Mouse (Mus musculus) ZHBTc4 (cell line): ENCODE data around the gene Slc22a4.

ENCODE experiments used
- DNase-seq: peaks from one replicate; pipeline ENCODE4 v3.0.0-alpha.2; 2011; ENCODE audit warnings: low read depth, low spot score

Gene Slc22a4

GRCm38 (mm10) chr11:54028044-54028951, at the start of gene Slc22a4:
Gene Slc22a4 (minus strand): TSS chr11:54028090.
- peak; percentile 69 for DNase-seq

DNA sequence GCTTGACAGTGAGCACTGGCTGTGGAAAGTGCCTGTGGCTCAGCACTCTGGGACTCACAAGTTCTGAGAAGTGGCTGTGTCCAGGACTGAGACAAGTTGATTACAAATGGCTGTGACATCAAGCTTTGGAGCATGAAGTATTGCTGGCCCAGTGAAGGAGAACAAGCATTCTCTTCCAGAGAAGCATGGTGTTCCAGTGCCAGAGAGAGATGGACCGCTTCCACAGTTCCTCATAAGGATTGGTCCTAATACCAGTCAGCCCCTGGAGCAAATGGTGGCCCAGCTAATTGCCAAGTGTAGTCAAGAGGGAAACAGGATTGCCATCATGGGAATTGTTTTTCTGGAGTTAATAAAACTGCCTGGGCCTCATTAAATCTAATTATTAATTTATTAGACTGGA, 48.2 kb upstream of the Slc22a4 start:
- DNase-seq: no peak

DNA sequence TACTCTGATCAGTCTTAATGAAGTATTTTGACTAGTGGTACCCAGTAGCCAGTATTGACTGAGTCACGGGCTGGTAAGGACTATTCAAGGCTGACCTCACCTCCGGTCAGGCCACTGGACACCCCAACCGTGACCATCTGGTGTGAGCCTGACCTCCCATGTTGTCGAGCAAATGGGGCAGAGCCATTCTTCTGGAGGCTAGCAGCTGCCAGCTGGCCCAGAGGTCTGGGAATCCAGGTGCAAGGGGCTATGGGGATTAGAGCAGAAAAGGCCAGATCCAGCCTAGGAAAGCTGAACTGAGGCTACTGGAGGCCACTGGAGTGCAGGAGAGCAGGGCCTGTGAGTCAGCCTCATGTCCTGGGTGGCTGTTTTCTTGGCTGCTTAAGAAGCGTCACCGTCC, 47.5 kb upstream of the Slc22a4 start:
- DNase-seq: no peak

GRCm38 (mm10) chr11:54073291-54073690, 45.4 kb upstream of the Slc22a4 start:
- peak; percentile 92 for DNase-seq

DNA sequence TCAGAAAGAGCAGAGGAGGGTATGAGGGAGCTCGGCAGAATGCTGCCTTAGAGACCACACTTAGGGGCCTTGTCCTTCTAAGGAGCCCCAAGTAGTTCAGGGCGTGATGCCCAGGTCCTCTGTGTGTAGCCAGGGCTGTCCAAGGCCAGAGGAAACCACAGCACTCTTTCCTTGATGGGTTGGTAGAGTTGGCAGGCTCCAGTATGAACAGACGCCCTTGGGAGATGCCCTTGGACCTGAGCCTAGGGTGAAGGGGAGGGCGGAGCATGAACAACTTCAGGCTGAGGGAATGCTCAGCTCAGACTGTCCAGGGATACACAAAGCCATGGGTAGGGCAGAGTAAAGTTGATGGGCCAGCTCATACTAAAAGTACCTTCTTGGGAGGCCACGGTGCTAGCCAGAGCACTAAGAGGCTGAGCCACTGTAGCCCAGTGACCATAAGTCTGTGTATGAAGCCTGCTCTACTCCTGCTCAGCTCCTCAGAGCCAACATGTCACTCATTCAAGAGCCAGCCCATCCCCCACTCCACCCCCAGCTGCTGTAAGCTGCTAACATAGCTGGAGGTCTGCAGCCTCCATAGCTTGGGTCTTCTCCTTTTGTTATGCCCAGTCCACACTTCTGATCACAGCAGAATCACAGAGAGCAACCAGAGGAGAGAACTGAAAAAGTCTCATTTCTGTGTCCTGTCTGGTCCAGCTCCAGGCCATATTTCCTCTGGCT, 44.0 kb upstream of the Slc22a4 start:
- peak; percentile 60 for DNase-seq

DNA sequence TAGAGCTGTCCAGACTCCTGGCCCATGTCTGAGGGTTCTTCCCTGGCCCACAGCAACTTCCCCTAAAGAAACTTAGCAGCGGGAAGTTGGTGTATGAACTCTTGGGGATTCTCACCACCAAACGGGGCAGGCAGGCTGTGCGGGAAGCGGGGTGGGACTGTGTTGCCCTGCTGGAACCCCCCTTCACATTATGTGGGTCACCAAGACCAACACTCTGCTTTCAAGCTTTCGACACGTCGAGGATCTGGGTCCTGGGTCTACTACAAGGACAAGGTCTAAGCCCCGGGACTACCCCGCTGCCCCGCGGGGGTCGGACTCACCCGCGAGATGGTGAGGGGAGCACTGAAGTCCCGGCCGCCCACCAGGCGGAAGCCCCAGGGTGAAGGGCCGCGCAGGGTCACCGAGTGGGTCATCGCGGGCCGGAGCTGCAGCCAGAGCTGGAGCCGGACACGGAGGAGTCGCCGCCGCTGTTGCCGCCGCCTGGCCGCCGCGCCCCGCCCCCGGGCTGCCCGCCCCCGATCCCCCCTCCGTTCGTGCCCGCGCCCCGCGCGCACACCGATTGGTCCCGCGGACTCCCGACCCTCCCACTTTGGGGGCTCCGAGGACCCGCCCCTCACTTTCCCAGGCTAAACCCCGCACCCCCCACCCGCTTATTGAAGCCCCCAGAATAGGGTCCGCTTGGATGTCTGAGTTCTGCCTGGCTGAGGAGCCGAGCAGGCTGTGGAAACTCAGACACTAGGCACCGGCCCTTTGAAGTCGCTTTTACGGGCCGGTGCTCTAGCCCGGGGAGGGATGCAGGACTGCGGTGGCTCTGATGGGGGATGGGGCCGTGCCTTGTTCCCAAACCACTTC, 40.9 kb upstream of the Slc22a4 start, which contains the start of gene Pdlim4:
Gene Pdlim4, minus strand, starts transcription at position 495 of the 852 bp plus-strand sequence.
- DNase-seq: peak; percentile 63

DNA sequence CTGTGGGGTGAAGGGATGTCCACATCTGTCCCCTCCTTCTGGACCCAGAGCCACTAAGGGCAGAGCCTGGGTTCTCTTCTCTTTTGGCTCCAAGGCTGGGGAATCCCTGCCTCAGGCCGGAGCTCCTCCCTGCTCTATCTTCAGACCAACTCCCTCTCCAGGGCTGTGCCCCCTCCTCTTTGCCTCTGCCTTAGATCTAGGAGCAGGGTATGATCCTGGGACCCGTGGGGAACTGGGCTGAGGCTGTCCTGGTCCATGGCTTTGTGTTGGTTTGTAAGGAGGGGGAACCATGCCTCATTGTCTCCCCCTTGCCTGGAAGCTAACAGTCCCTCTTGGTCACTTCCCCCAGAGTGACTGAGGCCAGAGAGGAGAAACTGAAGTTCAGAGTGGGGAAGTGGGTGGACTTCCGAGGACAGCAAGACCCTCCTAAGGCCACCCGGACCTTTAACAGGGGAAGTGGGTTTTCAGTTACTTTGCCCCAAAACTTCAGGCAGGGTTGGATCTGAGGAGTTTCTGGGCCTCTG, 40.2 kb upstream of the Slc22a4 start:
- DNase-seq: no peak

DNA sequence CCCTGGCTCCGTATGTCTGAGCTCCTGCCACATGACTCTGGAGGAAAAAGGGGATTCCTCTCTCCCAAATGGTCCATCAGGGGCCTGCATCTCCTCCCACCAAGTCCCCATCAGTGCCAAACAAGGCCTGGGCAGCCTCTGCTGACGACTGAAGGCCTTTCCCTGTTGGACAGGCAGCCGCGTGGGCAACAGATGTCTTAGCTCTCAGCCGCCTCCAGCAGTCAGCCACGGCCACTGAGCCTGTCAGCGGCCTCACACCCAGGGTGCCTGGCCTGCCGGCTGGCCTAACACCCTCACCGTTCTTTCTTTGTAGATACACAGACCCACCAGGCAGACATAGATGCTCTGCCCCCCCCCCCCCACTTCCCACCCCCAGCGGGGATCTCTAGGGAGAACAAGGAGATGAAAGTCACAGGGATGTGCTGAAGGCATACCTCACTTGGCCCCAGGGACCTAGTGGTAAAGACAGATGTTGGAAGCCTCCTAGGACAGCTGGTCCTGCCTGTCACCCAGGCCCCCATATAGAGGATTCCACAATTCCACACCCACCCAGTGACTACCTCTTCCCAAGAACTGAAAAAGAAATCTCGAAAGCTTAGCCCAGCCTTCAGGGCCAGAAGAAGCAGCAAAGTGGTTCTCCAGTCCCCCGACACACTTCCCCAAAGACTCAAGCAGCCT, 39.6 kb upstream of the Slc22a4 start:
- DNase-seq: no peak

DNA sequence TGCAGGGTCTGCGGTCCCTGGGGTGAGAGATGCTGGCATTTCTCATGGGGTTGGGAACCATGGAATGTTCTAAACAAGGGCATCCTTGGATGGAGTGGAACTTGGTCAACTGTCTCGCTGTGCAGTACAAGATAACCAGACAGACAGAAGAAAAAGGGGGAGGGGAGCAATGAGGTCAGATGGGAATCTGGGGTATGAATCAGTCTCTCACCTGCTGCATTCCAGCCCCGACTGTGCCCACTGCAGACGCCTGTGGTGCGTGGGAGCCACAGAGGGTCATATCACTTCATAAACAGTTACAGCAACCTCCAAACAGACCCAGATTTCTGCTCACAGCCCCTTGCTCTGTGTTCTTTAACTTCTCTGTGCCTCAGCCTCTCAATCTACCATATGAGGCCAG, 38.5 kb upstream of the Slc22a4 start:
- DNase-seq: no peak

DNA sequence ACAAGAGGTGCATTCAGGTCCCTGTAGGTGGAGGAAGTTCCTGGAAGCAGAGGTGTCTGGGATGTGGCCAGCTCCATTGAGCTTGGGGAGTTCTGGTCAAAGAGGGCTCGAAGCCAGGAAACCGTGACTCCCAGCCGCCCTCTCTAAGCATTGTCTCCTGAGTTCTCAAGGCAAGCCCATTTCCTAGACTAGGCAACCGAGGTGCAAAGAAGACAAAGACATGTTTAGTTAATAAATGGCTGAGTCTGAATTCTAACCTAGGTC, 38.0 kb upstream of the Slc22a4 start:
- no peak for DNase-seq

DNA sequence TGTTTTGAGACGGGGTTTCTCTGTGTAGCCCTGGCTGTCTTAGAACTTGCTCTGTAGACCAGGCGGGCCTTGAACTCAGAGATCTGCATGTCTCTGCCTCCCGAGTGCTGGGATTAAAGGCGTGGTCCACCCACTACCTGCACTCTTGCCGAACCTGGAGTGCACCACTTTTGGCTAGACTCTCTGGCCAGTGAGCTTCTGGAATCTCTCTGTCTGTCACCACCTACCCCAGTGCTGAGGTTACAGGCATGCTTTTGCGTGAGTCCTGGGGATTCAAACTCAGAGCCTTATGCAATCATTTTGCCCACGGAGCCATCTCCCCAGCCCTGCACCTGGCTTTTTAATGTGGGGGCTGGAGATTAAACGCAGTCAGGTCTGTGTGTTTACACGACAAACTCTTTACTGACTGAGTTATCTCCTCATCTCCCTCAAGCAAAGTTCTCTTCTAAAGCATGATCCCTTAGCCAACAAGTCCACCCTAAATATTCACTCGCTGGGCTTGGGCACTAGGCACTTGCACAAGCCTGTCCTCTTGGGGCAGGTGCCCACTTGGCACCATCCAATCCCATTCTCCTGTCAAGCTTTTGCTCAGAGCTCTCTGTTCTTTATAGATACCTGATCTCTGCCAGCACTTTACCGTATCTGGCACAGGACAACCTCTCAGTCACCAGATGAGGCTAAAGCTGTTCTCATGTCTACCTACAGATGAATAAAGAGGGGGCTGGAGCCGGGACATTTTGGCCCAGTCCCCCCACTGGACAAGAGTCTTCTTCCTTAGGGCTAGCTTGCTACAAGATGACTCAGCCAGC, 37.4 kb upstream of the Slc22a4 start:
- DNase-seq: no peak

- no peak for DNase-seq
Observed at GRCm38 (mm10) chr11:54064412-54064978, 36.6 kb upstream of the Slc22a4 start.

DNA sequence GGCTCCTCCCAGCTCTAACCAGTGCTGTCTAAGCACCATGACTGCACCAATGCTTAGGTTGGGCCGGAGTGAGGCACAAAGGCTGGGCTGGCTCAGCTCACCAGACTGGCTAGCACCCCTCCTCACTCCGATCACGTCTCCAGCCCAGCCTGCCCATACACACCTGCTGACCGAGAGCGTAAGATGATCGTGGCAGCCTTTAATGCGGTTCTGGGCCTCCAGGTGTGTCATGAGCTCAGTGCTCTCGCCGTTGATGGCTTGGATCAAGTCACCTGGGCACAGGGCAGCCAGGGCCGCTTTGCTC, 35.5 kb upstream of the Slc22a4 start:
- DNase-seq: no peak

GRCm38 (mm10) chr11:54062753-54063471, 35.0 kb upstream of the Slc22a4 start:
- no peak for DNase-seq

- DNase-seq: no peak
Observed at GRCm38 (mm10) chr11:54062086-54062752, 34.3 kb upstream of the Slc22a4 start.

GRCm38 (mm10) chr11:54060316-54060715, 32.4 kb upstream of the Slc22a4 start:
- DNase-seq: no peak

DNA sequence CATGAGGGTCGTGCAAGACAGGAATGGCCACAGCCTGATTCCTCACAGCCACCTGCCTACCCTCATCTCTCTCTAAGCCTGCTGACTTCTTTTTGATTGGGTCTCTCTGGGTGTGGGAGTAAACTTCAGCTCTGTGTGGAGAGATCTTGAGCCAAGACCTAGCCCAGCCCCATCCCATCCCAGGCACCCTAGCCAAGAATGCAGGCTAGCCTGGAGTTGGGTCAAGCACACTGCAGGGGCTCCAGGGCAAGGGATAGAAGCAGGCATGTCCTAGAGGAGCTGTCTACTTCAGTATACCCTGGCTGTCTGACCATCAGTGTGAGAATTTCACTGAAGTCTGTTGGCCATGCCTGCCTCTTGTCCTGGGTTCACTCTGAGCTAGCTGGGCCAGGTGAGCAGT, 31.6 kb upstream of the Slc22a4 start:
- DNase-seq: no peak

- DNase-seq: no peak
Observed at GRCm38 (mm10) chr11:54058643-54059042, 30.8 kb upstream of the Slc22a4 start.

- no peak for DNase-seq
Observed at GRCm38 (mm10) chr11:54058056-54058617, 30.2 kb upstream of the Slc22a4 start.
